Mouse (Mus musculus): ENCODE results near the gene Gm20388.

Gm20388 gene

DNA sequence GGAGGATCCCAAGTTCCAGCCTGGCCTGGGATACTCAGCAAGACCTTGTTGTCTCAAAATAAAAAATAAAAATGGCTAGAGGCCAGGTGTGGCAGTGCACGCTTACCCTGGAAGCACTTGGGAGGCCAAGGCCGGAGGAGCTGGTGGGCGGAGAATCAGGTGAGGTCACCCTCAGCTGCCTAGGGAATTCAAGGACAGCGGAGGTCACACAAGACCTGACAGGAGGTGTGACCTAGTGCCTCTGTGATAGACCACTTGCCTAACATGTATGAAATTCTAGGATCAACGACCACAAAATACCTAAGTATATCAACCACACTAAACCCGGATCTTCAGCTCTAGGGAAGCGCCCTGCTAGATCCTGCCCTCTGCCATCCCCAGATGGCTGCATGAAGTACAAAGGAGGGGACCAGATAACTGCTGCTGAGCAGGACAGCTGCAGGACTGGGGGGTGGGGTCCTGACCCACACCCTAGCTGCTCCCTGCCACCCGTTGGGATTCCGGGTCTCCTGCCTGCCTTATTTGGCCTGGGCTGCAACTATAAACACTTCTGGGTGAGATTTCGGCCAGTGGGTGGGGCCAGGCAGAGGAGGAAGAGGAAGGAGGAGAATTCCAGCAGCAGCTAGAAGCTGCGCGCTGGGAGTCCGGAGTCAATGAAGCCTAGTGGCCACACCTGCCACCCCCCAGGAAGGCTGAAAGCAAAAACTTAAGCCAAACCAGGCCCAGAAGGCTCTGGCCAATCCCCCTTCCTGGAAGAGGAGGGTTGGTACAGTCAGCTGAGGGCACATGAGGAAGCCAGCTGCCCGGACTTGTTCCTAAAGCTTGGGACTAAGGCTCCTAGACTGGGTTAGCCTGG lies 2612.4 kb downstream of the Gm20388 start:
- in situ Hi-C loops (cut with MboI), result no loop called here

- in situ Hi-C loops (cut with MboI), result no loop called here
Observed at GRCm38 (mm10) chr8:122523652-122524360, 2613.2 kb downstream of the Gm20388 start.

- in situ Hi-C loops (cut with MboI), result no loop called here
Observed at GRCm38 (mm10) chr8:122524506-122524905, 2613.9 kb downstream of the Gm20388 start.

GRCm38 (mm10) chr8:122525004-122525403 lies 2614.4 kb downstream of the Gm20388 start:
- in situ Hi-C loops (cut with MboI), result no loop called here

DNA sequence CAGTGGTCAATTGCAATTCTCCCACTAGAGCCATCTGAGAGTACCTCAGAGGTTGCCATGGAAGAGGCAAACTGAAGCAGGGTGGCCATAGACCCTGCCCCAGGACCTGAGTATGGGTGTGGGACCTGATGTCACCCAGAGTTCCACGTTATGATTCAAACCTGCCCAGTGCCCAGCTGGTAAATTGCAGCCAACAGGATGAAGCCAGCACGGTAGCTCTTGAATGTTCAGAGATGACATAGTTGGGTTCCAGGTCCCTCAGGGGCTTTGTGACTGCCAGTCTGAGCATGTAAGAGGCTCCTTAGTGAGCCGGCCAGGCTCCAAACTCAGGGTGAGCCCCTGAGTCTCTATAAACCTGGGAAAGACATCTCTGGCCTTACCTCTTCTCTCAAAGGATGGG lies 2615.4 kb downstream of the Gm20388 start:
- in situ Hi-C loops (cut with MboI), result no loop called here

- in situ Hi-C loops (cut with MboI), result no loop called here
Observed at GRCm38 (mm10) chr8:122526526-122527170, 2616.0 kb downstream of the Gm20388 start.

GRCm38 (mm10) chr8:122527937-122528336 lies 2617.3 kb downstream of the Gm20388 start:
- in situ Hi-C loops (cut with MboI), result no loop called here

GRCm38 (mm10) chr8:122529159-122529558 lies 2618.5 kb downstream of the Gm20388 start:
- in situ Hi-C loops (cut with MboI), result no loop called here

GRCm38 (mm10) chr8:122531312-122531711 lies 2620.7 kb downstream of the Gm20388 start:
- in situ Hi-C loops (cut with MboI), result no loop called here

- in situ Hi-C loops (cut with MboI), result no loop called here
Observed at GRCm38 (mm10) chr8:122537033-122537432, 2626.4 kb downstream of the Gm20388 start.

GRCm38 (mm10) chr8:122537812-122538211 lies 2627.2 kb downstream of the Gm20388 start:
- in situ Hi-C loops (cut with MboI), result no loop called here

GRCm38 (mm10) chr8:122538310-122539076 lies 2627.9 kb downstream of the Gm20388 start:
- in situ Hi-C loops (cut with MboI), result no loop called here

GRCm38 (mm10) chr8:122544138-122544537 lies 2633.5 kb downstream of the Gm20388 start:
- in situ Hi-C loops (cut with MboI), result no loop called here

DNA sequence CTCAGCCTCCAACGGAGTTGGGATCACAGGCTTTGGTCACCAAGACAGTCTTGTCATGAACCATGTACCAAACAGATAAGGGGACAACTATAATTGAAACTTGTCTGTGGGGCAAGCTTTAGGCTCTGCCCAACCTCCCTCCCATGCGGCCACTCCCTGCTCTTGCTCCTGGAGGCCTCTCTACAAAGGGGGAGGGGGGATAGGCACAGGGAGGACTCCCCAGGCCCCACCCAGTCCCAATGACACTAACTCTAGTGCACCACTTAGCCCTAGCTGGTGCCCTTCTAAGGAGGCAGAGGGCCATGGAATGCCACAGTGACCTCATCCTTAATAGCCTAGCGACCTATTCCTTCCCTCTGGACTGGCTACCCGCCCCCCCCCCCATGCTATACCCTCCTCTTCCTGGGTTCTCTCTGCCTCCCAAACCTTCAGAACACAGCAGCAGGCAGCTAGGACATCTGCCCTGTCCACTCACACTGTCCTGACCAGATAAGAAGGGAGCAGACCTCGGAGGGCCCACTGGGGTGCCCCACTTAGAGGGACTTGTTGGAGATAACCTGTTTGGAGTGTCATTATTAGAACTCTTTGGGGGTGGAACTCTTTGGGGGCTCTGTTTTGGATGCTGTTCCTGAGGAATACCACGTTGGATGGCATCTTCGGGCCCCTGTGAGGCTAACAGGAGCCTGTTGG lies 2635.6 kb downstream of the Gm20388 start:
- in situ Hi-C loops (cut with MboI), result loop anchor here (5.0 kb wide), 1 partner anchor 44 kb away; no protein-coding TSS in a partner anchor

- in situ Hi-C loops (cut with MboI), result loop anchor here (5.0 kb wide), 1 partner anchor 45 kb away; no protein-coding TSS in a partner anchor
Observed at GRCm38 (mm10) chr8:122546811-122547453, 2636.3 kb downstream of the Gm20388 start.

DNA sequence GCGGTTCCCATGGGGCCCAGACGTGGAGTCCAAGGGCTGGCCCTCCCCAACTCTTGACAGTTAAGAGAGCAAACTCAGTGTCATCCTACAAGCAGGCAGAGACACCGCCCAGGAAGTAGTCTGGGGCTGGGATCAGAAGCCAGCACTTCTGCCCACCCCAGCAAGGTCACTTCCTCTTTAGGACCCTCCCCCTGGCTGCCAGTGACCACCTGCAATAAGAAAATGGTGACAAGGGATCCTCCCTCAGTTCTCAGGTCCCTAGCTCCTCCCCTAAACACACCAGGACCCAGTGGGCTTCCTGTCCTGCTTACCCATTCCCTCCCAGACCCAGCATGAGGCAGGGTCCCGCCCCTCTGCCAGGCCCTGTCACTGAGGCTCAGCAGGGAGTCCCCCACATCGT lies 2637.2 kb downstream of the Gm20388 start:
- in situ Hi-C loops (cut with MboI), result loop anchor here (5.0 kb wide), 1 partner anchor 46 kb away; no protein-coding TSS in a partner anchor

GRCm38 (mm10) chr8:122548331-122548730 lies 2637.7 kb downstream of the Gm20388 start:
- in situ Hi-C loops (cut with MboI), result loop anchor here (5.0 kb wide), 1 partner anchor 46 kb away; no protein-coding TSS in a partner anchor

DNA sequence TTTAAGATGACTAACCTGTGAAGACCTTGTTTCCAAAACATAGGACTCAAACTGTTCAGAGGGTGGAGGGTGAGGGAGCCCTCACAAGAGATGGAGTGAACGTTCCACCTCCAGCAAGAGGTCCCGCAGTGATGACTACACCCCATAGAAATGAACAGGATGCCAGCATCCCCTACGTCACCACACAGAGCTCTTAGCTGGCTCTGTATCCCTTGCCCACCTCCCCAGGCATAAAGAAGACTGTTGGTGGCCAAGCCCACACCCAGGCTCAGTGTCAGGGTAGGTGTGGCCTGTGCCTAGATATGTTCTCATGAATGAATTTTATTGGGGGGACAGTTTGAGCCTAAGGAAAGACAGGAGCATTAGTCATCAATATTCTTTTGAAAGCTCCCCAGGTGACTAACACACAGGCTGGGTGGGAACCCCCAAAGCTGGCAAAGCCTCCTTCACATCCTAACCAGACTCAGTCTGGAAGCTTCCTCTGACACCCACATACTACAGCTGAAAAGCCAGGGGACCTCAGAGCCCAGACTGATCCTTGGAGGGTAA lies 2638.3 kb downstream of the Gm20388 start:
- in situ Hi-C loops (cut with MboI), result loop anchor here (5.0 kb wide), 1 partner anchor 47 kb away; no protein-coding TSS in a partner anchor

GRCm38 (mm10) chr8:122550234-122550994 lies 2639.8 kb downstream of the Gm20388 start:
- in situ Hi-C loops (cut with MboI), result no loop called here
